Mouse (Mus musculus) left cerebral cortex, postnatal 25 days (tissue): ENCODE results near the gene Btnl6. TPM values are rescaled to one million over a fixed set of nuclear protein-coding genes. Genes with fewer than 3 reads are reported as not detected.
"Not testable (repeated sequence)": the region's sequence is repeated elsewhere in the genome, so short reads cannot be mapped to it uniquely, and the experiment has no call there.

ENCODE experiments used
- DNase-seq, 2 experiments: peaks; one replicate each; pipeline ENCODE4 v3.0.0; 2022; ENCODE audit warnings: low spot score in 2 of 2, mixed read lengths in 1 of 2
- intact Hi-C: fragments of 180-260 bp; cut with DNase I; formaldehyde crosslinking; loops from one replicate; pipeline ENCODE4 v1.15.1; 2025
- total RNA-seq, 2 experiments: library from RNA; stranded (reverse); gene quantifications; 2 replicates each; pipeline ENCODE4 v1.2.3; 2021

Btnl6 gene
- total RNA-seq: not detected

GRCm38 (mm10) chr17:34517252-34517651 lies at the start of gene Btnl6:
Gene Btnl6 (minus strand): TSS chr17:34517352.
- intact Hi-C loops: loop anchor here (5.0 kb wide), 1 partner anchor 45 kb away; no protein-coding TSS in a partner anchor
- no peak for DNase-seq

GRCm38 (mm10) chr17:34564796-34565195 lies 47.6 kb upstream of the Btnl6 start:
- DNase-seq: no peak
- intact Hi-C loops: no loop called here

DNA sequence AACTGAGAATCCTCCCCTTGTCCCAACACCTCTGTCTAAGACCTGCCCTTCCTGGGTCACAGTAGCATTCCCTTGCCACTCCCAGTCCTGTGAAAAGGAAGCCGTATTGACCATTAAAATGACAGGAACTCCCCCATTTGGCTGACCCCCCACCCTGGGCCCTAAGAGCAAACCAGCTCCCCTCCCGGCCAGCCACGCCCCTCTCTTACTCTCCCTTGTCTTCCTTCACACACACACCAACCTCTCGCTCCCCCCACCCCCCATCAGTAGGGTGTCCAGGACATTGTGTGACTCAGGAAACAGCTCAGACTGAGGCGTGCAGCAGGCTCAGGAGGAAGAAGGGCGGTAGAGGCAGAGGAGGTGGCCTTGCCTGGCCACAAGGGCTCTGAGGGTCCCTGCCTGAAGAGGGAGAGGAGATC lies 46.9 kb upstream of the Btnl6 start, which contains the start of gene Notch4:
TSS of gene Notch4 (plus strand) at position 266 of the 419 bp plus-strand sequence.
- intact Hi-C loops: no loop called here
- DNase-seq: no peak

GRCm38 (mm10) chr17:34563354-34563753 lies 46.2 kb upstream of the Btnl6 start:
- DNase-seq: no peak
- intact Hi-C loops: no loop called here

GRCm38 (mm10) chr17:34562595-34562994 lies 45.4 kb upstream of the Btnl6 start:
- intact Hi-C loops: no loop called here
- no peak for DNase-seq

DNA sequence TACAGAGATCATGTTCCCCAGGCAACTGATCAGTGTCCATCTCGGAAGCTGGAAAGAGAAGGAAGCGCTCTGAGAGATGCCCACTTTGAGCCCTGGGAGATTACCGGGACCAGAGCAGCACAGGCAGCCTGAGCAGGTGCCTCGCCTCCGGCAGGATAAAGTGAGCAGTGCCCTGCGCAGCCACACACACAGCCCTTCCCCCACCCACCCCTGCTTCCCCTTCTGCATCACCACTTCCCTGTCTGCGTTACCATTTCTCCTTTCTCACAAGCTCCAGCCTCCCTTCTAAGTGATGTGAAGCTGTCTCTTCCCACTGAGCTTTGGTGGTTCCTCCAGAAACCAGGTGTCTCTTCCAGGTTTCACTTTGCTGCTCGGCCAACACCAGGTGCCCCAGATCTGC lies 44.0 kb upstream of the Btnl6 start:
- intact Hi-C loops: no loop called here
- DNase-seq: no peak

GRCm38 (mm10) chr17:34560438-34560837 lies 43.3 kb upstream of the Btnl6 start:
- no peak for DNase-seq
- intact Hi-C loops: no loop called here

- intact Hi-C loops: no loop called here
- DNase-seq: no peak
These were observed 42.7 kb upstream of the Btnl6 start for GRCm38 (mm10) chr17:34559895-34560294.

GRCm38 (mm10) chr17:34559116-34559515 lies 42.0 kb upstream of the Btnl6 start:
- intact Hi-C loops: no loop called here
- DNase-seq: no peak

DNA sequence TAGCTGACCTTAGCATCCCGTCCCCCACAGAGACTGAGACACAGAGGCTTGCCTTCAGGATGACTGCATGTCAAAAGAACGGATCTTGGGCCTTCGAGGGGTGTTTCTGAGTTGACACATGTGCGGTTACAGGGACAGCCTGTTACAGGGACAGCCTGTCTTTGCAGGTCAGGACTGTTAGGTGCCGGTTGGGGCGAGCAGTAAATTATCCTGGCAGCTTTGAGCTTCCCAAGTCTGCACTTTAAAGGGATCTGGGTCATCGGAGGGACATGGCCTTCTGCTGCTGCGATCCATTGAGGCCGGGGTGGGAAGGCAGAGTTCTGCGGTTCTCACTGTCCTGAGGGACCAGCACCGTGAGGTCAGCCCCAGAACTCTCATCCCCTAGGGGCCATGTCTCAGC lies 40.3 kb upstream of the Btnl6 start:
- intact Hi-C loops: loop anchor here (2.0 kb wide), 1 partner anchor 117 kb away; no protein-coding TSS in a partner anchor
- no peak for DNase-seq

DNA sequence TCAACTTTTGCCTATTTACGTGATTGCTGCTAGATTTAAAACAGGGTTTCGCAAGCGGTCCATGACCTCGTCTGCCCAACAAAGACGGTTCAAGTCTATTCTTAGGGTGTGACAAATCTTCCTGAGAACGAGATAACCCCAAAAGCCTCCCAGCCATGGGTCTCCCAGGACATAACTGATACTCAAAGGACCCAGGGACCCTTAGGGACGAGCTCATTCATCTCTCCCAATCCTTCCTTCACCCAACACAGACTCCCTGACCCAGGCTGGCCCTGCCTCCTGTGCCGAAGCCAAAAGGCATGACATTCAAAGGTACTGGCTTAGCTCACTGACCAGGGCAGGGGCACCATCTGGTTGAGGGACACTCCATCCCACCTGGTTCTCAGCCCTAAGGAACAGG lies 39.3 kb upstream of the Btnl6 start:
- no peak for DNase-seq
- intact Hi-C loops: loop anchor here (2.0 kb wide), 1 partner anchor 116 kb away; no protein-coding TSS in a partner anchor

DNA sequence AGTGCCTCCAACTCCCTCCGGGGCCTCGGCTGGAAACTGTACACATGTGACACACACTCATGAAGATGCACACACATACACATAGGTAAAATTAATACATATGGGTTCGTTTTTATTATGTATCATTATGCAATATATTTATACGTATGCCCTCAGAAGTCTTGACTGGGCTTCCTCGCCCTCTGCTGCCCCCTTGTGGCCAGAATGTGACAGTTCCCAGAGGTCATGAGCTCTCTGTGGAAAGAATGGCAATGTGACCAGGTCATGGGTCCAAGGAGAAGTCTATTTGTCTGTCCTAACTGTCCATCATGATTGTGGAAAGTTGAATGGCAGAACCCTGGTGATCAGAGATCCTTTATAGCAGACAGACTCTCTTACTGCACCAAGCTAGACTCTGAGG lies 38.3 kb upstream of the Btnl6 start:
- DNase-seq: peak; percentile 58 to 67

GRCm38 (mm10) chr17:34549843-34550242 lies 32.7 kb upstream of the Btnl6 start:
- intact Hi-C loops: no loop called here
- DNase-seq: no peak

More for the DNA sequence above, 38.3 kb upstream of the Btnl6 start:
- intact Hi-C loops: no loop called here

GRCm38 (mm10) chr17:34549156-34549555 lies 32.0 kb upstream of the Btnl6 start:
- intact Hi-C loops: no loop called here
- DNase-seq: no peak

DNA sequence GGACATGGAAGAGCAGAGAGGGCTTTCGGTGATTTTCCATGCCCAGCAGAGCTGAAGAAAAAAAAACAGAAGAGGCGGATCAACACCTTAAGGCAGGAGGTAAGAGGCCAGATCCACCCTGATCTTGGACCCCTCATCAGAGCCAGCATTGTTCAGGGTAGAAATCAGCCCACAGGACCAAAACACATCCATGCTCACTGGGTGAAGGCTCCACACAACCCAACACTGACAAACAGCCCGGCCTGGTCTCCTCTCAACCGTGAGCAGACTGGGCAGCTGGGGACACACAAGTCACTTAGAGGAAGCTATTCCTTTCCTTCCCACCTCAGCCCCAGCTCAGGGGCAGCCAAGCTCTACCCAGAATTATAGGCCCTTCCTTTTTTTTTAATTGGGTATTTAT lies 30.4 kb upstream of the Btnl6 start:
- intact Hi-C loops: no loop called here
- no peak for DNase-seq

- no peak for DNase-seq
These were observed 29.6 kb upstream of the Btnl6 start for GRCm38 (mm10) chr17:34546797-34547196.

GRCm38 (mm10) chr17:34543567-34543966 lies 26.4 kb upstream of the Btnl6 start:
- DNase-seq, intact Hi-C loops: not testable (repeated sequence)

More at GRCm38 (mm10) chr17:34546797-34547196, 29.6 kb upstream of the Btnl6 start:
- intact Hi-C loops: no loop called here

DNA sequence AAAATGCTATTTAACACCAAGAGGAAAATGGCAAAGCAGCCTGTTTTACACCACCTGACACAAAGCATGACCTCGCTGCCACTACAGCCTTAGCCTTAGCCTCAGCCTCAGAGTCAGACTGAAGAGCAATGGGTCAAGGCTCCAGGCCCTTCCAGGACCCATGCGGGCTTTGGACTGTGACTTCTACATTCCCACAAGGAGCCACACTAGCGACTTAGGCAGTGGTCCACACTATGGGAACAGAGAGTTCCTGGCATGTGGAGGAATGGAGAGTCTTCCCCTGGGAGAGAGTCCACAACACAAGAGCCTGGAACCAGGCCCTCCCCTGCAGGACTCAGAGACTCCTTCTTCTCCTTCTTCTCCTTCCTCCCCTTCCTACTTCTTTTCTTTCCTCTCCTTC lies 15.5 kb upstream of the Btnl6 start:
- DNase-seq: no peak
- intact Hi-C loops: no loop called here

GRCm38 (mm10) chr17:34519001-34519400 lies 1.8 kb upstream of the Btnl6 start:
- intact Hi-C loops: loop anchor here (5.0 kb wide), 1 partner anchor 47 kb away; no protein-coding TSS in a partner anchor
- no peak for DNase-seq

DNA sequence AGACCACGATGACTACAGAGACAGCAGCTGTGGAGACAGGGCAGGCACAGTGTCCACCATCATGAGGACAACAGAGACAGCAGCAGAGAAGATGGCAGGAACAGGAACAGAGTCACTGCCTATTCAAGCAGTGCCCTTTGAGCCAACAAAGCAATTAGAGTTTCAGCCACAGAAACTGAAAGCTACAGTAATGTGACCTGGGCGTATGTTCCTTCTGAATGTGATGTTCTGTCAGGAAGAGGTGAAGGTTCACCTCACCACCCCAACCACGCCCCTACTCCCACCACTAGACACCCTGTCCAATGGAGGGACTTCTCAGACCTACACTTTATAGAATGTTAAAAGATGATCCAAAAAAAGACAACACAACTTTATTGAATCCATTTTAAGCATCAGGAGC lies 1.4 kb upstream of the Btnl6 start:
- intact Hi-C loops: loop anchor here (5.0 kb wide), 1 partner anchor 46 kb away; no protein-coding TSS in a partner anchor
- not testable (repeated sequence) for DNase-seq

DNA sequence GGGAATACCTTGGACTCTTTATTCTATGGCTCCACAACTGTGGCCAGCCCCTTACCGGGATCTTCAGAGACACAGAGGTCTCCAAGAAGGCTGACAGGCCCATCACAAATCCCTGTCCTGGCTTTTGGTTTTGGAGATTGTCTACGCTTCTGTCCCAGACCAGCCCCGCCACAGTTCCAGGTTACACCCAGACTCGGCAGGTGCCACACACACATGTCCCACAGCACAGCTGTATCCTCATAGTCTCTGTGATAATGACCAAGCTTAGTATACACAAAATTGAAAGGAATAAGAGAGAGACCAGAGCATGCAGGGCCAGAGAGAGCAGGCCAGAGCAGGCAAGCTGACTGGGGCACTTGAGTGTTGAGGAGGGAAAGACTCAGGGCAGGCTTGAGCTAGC lies 643 bp upstream of the Btnl6 start:
- DNase-seq: no peak
- intact Hi-C loops: loop anchor here (5.0 kb wide), 1 partner anchor 45 kb away; no protein-coding TSS in a partner anchor

GRCm38 (mm10) chr17:34516514-34516913 lies 638 bp downstream of the Btnl6 start:
- intact Hi-C loops: loop anchor here (5.0 kb wide), 1 partner anchor 44 kb away; no protein-coding TSS in a partner anchor

More at GRCm38 (mm10) chr17:34516514-34516913, 638 bp downstream of the Btnl6 start:
- no peak for DNase-seq
